Mouse (Mus musculus): ENCODE measurements around the gene Gdf3.

DNA sequence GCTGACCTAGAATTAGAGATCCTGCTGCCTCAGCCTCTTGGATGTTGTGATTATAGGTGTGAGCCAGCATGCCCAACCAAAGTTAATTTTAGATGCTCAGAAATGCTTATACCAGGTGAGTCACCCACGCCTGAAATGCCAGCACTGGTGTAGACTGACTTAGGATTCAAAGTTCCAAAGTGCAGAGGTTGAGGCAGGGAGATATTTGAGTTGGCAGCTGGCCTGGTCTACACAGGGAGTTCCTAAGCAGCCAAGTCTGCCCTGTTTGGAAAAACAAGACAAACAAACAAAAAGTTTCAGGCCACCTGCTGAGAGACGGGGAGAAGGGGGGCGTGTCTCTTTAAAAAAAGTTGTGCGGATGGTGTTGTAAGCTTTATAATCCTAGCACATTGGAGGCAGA is 15.3 kb upstream of the Gdf3 start:
- no peak for TF ChIP-seq CTCF (IDR thresholded peaks at IDR 0.05; ENCODE audit: low read depth)
- TF ChIP-seq EP300 (optimal IDR thresholded peaks at IDR 0.05), result no peak
